1 mouse cellular context compared by ENCODE assay signal in the genomic region with DNA sequence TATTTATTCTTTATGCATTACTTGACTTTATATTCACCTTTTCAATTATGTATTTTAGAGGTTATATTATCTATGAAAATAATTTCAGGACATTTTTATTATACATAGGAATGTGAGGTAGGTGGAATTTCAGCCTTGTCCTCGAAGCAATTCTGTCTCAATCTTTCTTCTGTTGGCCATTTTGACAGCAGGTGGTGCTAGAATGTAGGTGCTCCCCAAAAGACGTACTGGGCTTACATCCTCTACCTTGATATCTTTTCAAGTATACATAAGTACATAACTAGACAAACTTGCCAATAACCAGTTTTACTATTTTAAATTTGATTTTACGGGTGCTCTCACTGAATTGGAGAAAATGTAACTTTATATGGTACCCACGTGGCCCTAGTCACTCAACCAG.
TF ChIP-seq lines count a peak whose summit lies in the region.

No protein-coding gene starts in this region.

TF ChIP-seq in MEL, 35 proteins besides CTCF, POLR2A, EP300 and RAD21 (continued from another document):
- peak; percentile 12; the same call in 1 of the 2 replicates for TF ChIP-seq SMC3 (IDR thresholded peaks at IDR 0.05; ENCODE audit: low read depth, low read length)
